Mouse (Mus musculus) gonadal fat pad, adult 2 months (tissue): Measurements from ENCODE around the gene Dock7. TPM values are rescaled to one million over a fixed set of nuclear protein-coding genes. Genes with fewer than 3 reads are reported as not detected.

Experiments used
- DNase-seq: peaks from one replicate; pipeline ENCODE4 v3.0.0-alpha.2; 2012; ENCODE audit warnings: low read depth
- polyA plus RNA-seq: library from polyadenylated mRNA; depleted of rRNA; stranded (reverse); fragments of >200 nt; gene quantifications from 2 replicates; pipeline ENCODE4 v1.2.3, GENCODE M21; 2012; rRNA removed

The Dock7 gene
- 44.6 and 62.7 TPM in 2 replicates for polyA plus RNA-seq

- DNase-seq, result no peak
Measured at GRCm38 (mm10) chr4:99120211-99121122, at the start of gene Dock7. Dock7 (minus strand) TSS chr4:99120915.

DNA sequence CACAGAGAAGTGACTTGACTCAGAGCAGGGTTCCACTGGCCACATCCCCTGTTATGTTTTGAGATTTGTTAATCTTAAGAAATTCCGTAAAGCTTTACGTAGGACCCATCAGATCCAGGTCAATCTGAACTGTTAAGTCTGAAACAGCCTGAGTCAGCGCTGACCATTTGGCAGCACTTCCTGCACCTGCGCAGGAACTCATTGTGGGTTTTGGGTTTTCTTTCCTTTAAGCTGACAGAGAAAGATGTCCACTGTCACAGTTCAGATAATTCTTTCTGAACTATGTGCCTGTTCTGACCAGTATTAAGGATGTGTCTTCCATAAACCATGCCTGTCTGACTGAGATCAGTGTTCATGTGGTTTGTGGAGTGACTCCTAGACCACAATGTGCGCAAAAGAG is 48.2 kb upstream of the Dock7 start:
- DNase-seq, result no peak

DNA sequence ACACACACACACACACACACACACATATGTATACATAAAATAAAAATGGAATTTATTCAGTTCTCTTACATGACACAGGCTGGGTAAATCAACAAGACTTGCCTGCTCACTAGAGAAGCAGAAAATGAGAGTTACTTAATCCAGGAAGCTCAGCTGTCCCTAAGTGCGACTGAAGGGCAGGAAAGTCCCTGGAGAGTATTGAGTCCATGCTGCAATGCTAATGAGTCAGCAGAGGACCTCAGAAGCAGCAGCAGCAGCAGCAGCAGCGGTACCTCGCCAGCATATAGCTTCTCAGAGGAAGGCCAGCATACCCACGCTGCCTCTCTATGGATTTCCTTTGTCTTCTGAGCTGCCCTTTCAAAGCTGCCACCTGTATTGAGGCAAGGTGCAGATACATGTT is 42.8 kb upstream of the Dock7 start:
- peak; percentile 31 for DNase-seq

- DNase-seq, result no peak
Measured at GRCm38 (mm10) chr4:99163001-99163400, 42.3 kb upstream of the Dock7 start.

DNA sequence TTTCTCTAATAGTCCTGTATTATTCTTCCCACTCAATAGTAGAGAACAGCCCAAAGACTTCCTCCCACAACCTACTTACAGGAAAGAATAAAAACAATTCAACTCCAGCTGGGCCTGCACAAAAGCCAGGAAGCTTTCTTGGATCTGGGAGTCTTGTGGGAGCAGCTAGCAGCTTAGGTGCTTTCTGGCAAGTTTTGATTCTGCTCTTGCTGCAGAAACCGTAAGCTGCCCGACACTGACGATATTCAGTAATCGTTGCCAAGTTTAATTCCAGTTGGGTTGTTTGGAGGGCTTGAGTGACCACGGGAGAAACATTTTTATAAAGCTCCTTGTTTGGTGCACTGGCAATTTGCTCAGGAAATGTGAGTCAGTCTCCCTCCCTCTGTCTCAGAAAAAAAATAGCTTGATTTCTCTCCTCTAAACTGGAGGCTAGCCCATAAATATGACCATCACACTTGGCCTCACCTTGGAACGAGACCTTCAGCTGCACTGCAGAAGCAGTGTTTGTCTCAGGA is 40.8 kb upstream of the Dock7 start:
- no peak for DNase-seq

GRCm38 (mm10) chr4:99160899-99161298 is 40.2 kb upstream of the Dock7 start:
- no peak for DNase-seq

GRCm38 (mm10) chr4:99160414-99160813 is 39.7 kb upstream of the Dock7 start:
- no peak for DNase-seq

GRCm38 (mm10) chr4:99158495-99158894 is 37.8 kb upstream of the Dock7 start:
- DNase-seq, result no peak

DNA sequence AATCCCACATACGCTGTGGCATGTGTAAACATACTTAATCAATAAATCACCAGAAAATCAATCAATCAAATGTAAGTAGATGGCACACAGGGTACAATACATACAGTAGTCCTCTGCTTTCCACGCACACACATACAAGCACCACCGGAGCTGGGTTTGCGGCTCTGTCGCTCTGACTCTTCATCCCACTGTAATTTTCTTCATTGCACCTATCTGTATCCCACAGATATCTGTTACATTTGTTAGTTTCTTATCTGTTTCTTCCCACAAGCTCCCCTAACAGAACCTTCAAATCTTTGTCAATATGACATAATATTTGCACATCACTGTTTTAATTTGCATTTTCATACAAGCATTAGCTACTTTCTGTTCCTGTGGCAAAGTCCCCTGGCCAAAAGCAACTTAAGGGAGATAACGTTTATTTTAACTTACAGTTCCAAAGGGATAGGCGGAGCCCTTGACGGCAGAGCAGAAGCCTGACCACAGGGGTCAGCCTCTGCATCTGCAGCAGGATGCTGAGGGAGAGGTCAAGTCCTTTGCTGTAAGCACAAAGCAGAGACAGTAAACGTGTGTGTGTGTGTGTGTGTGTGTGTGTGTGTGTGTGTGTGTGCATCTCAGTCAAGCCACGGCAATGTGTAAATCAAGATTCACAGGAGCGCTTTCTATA is 36.1 kb upstream of the Dock7 start:
- DNase-seq, result no peak

GRCm38 (mm10) chr4:99151885-99152558 is 31.3 kb upstream of the Dock7 start:
- DNase-seq, result no peak

DNA sequence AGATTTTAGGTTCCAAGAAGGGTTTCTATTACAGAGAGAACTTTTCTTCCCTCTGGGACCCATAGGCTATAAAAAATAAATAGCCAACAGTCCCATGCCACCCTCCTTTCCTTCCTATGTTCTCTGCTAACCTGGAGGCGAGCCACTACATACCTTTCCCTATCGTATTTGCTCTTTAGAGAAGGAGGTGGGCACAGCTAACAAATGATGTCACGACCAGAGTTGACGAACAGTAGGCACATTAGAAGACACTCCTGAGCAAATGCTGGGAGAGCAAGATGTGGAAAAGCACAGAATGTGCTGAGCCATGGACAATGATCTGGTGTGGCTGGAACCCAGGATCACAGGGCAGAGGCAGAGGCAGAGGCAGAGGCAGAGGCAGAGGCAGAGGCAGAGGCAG is 30.7 kb upstream of the Dock7 start:
- no peak for DNase-seq

GRCm38 (mm10) chr4:99143323-99143722 is 22.6 kb upstream of the Dock7 start:
- no peak for DNase-seq

DNA sequence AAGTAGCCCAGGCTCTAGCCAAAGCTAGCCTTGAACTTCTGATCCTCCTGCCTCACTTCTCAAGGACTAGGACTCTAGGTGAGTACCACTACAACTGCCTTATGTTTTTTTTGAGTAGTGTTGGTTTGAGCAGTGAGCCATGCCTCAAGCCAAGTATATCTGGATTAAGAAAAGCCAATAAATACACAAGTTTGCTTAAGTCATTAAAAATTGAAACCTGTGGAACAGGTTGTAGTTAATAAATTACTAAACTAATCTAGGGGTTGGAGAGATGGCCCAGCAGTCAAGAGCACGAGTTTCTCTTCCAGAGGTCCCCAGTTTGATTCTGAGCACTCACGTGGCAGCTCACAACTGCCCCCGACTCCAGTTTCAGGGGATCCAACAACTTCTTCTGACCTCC is 20.9 kb upstream of the Dock7 start:
- DNase-seq, result no peak

DNA sequence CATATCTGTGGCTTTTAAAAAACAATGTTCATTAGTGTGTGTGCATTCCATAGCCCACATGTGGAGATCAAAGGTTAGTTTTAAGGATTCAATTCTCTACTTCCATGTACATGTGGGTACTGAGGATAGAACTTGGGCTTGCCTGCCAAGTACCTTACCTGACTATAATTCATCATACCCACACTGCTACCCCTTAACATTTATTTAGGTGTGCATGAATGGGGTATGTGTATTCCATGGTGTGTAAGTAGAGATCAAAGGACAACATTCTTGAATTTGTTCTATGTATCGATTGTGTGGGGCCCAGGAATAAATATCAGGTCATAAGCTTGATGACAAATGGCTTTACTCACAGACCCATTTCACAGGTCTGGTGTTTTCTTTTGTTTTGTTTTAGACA is 20.5 kb upstream of the Dock7 start:
- no peak for DNase-seq

- no peak for DNase-seq
Measured at GRCm38 (mm10) chr4:99137986-99138641, 17.4 kb upstream of the Dock7 start.

GRCm38 (mm10) chr4:99134522-99134921 is 13.8 kb upstream of the Dock7 start:
- peak; percentile 37 for DNase-seq

GRCm38 (mm10) chr4:99133326-99133725 is 12.6 kb upstream of the Dock7 start:
- no peak for DNase-seq

DNA sequence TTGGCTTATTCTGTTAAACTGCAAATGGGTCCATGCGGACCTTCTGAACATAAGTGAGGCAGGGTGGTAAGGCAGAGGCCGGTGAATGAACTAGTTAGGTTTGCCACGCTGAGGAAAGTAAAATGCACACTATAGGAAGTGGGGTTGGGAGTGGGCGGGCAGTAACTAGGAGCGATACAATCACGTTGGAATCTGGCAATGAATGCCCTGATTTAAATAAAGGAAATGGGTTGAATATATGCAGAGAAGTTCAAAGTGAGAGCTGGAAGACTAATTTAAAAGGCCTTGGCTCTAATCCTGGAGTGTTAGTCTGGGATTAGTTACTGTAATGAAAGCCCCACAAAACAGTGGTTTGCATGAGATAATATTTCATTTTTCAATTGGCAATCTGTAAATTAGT is 12.0 kb upstream of the Dock7 start:
- DNase-seq, result no peak

- peak; percentile 20 for DNase-seq
Measured at GRCm38 (mm10) chr4:99131227-99131653, 10.5 kb upstream of the Dock7 start.

- DNase-seq, result no peak
Measured at GRCm38 (mm10) chr4:99123546-99123945, 2.8 kb upstream of the Dock7 start.

- DNase-seq, result no peak
Measured at GRCm38 (mm10) chr4:99122786-99123185, 2.1 kb upstream of the Dock7 start.

DNA sequence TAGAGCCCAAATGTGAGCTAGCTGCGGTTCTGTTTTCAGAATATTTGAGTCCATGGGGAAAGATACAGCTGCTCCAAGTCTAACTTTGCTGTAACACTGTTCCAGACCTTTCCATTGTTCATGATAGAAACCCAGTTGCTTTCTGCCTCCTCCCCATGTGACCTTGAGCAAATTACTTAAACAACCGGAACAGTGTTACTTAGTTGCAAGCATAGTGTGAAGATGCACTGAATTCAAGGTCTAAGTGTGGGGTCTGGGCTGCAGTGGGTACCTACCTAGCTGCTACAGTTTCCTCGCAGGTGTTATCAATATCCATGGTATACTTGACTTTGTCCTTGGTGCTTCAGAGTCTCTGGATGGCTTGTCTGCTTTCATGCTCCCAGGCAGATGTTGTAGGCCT is 1.3 kb upstream of the Dock7 start:
- DNase-seq, result no peak
